Mouse (Mus musculus) megakaryocyte progenitor cell, adult 5-6 weeks (primary cell): ENCODE results near the gene F11r. TPM values are rescaled to one million over a fixed set of nuclear protein-coding genes. Genes with fewer than 3 reads are reported as not detected.

Experiments
- ATAC-seq: replicated peaks from 2 replicates; pipeline ENCODE4 v1.8.0; 2016; ENCODE audit warnings: mild to moderate bottlenecking, moderate TSS enrichment, inconsistent platforms; ENCODE audit not compliant: poor library complexity
- total RNA-seq, 2 experiments: library from RNA; stranded (forward) in 1 of 2; stranded (reverse) in 1 of 2; fragments of 157-497, 149-512 nt in 1 of 2; fragments of 200-1000 nt in 1 of 2; gene quantifications; 2 replicates each; pipeline versions ENCODE4 v1.2.3 to v1.2.4; 2015 to 2017

The F11r gene
- total RNA-seq, 2 experiments from 2014 or later: 0.44 TPM; not detected in 1

GRCm38 (mm10) chr1:171438014-171438670 is 807 bp downstream of the F11r start:
- ATAC-seq: no peak

- no peak for ATAC-seq
Observed at GRCm38 (mm10) chr1:171439072-171439471, 1.7 kb downstream of the F11r start.

- peak; percentile 33 for ATAC-seq
Observed at GRCm38 (mm10) chr1:171440025-171440725, 2.8 kb downstream of the F11r start.

GRCm38 (mm10) chr1:171441466-171442412 is 4.4 kb downstream of the F11r start:
- ATAC-seq: peak; percentile 38

- no peak for ATAC-seq
Observed at GRCm38 (mm10) chr1:171442413-171442760, 5.1 kb downstream of the F11r start.

GRCm38 (mm10) chr1:171445050-171445449 is 7.7 kb downstream of the F11r start:
- no peak for ATAC-seq

GRCm38 (mm10) chr1:171446854-171447253 is 9.5 kb downstream of the F11r start:
- no peak for ATAC-seq

GRCm38 (mm10) chr1:171447692-171448091 is 10.4 kb downstream of the F11r start:
- 0 out of 2 replicates have a peak, but pooled peaks have one; percentile 26 for ATAC-seq

GRCm38 (mm10) chr1:171450062-171450461 is 12.7 kb downstream of the F11r start:
- ATAC-seq: no peak

- peak; percentile 62 for ATAC-seq
Observed at GRCm38 (mm10) chr1:171451001-171451400, 13.7 kb downstream of the F11r start.

GRCm38 (mm10) chr1:171452522-171452921 is 15.2 kb downstream of the F11r start:
- ATAC-seq: no peak

- ATAC-seq: peak; percentile 76
Observed at GRCm38 (mm10) chr1:171452923-171453322, 15.6 kb downstream of the F11r start.

- ATAC-seq: no peak
Observed at GRCm38 (mm10) chr1:171454926-171455325, 17.6 kb downstream of the F11r start.

GRCm38 (mm10) chr1:171457568-171457967 is 20.2 kb downstream of the F11r start:
- no peak for ATAC-seq

GRCm38 (mm10) chr1:171459791-171460190 is 22.5 kb downstream of the F11r start:
- ATAC-seq: no peak

GRCm38 (mm10) chr1:171460551-171461503 is 23.5 kb downstream of the F11r start:
- ATAC-seq: no peak

- ATAC-seq: peak; percentile 87
Observed at GRCm38 (mm10) chr1:171463133-171463532, 25.8 kb downstream of the F11r start.

GRCm38 (mm10) chr1:171465749-171466412 is 28.5 kb downstream of the F11r start:
- ATAC-seq: no peak

- peak; percentile 42 for ATAC-seq
Observed at GRCm38 (mm10) chr1:171466565-171466964, 29.2 kb downstream of the F11r start.

GRCm38 (mm10) chr1:171469678-171470077 is 32.3 kb downstream of the F11r start:
- ATAC-seq: no peak
